Mouse (Mus musculus): ENCODE results near the gene Foxb1.

GRCm38 (mm10) chr9:69759721-69760221, 969 bp downstream of the Foxb1 start:
- no peak for TF ChIP-seq CTCF (IDR thresholded peaks at IDR 0.05; ENCODE audit: insufficient read depth, low read depth, low read length)
- no peak for TF ChIP-seq POLR2A (IDR thresholded peaks at IDR 0.05; ENCODE audit: insufficient read depth, low read depth, low read length)

All from olfactory bulb, adult 2 months (tissue).